Mouse (Mus musculus): Measurements from ENCODE around the gene Nipa2.
"Not testable (repeated sequence)": the region's sequence is repeated elsewhere in the genome, so short reads cannot be mapped to it uniquely, and the experiment has no call there.

Nipa2 gene

DNA sequence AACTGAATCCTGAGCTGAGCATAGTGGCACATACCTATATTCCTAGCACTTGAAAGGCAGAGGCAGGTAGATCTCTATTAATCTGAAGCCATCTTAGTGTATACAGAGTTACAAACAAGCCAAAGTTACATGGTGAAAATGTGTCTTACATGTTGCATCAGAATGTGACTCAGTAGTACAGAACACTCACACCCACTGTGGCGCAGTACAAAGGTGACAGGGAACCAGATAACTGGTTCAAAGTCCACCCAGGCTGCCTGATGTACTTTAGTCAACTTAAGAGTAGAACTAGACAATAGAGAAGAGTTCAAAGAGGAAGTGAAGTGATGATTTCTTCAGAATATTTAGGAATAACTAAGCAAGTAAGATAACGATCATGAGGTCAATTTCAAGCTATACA, 27.3 kb downstream of the Nipa2 start:
- DNase-seq (ENCODE audit: low spot score) = no peak

DNA sequence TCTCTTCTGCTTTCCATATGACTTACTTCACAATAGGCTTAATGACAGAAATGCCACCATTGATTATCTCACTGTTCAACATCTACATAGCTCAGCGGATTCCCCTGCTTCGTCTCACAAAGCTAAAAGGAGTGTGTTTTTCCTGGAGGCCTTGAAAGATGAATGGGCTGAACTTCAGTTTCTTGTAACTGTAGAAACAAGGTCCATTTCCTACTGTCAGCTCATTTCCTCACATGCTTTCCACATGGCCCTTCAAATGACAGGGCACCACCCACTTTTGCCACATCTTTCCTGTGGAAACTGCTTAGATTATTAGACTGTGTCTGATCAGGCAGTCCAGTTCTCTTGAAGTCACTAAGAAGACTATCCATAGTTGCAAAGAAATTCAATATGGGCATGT, 33.6 kb downstream of the Nipa2 start:
- no peak for DNase-seq (ENCODE audit: low spot score)

DNA sequence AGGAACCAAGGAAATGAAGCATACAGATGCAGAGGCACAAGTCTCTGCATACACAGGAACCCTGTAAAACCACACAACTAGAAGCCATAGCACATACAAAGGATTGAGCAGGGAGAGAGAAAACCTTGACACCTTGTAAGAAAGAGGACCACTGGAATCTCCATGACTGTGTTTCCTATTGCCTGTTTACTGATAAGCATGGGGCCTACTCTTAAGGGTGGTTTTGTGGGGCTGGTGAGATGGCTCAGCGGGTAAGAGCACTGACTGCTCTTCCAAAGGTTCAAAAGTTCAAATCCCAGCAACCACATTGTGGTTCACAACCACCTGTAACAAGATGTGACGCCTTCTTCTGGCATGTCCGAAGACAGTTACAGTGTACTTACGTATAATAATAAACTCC, 35.0 kb downstream of the Nipa2 start:
- no peak for DNase-seq (ENCODE audit: low spot score)

DNA sequence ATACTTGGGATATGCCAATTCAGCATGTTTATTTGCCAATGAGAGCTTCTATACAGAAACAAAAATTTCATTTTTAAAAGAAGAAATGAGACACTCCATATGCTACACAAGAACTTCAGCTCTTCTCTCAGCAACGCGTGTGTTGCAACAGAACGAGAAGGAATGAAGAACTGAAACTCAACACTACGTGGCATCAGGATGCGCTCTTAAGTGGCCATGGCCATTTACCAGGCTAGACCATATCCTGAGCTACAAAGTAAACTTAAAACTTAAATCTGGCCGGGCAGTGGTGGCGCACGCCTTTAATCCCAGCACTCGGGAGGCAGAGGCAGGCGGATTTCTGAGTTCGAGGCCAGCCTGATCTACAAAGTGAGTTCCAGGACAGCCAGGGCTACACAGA, 43.9 kb downstream of the Nipa2 start:
- not testable (repeated sequence) for DNase-seq (ENCODE audit: low spot score)

DNA sequence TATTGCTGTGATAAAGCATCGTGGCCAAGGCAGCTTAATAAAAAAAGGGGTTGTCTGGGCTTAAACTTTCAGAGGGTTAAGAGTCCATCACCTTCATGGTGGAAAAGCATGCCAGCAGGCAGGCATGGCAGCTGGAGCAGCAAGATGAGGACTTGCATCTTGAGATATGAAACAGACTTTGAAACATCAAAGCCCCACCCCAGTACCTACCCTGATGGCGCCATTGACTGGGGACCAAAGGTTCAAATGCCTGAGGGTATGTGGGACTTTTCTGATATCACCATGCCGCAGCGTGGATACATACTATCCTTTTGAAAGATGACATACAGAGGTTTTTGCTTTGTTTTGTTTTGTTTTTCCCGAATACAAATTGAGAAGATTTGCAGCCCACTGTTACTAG, 50.2 kb downstream of the Nipa2 start:
- no peak for DNase-seq (ENCODE audit: low spot score)

DNA sequence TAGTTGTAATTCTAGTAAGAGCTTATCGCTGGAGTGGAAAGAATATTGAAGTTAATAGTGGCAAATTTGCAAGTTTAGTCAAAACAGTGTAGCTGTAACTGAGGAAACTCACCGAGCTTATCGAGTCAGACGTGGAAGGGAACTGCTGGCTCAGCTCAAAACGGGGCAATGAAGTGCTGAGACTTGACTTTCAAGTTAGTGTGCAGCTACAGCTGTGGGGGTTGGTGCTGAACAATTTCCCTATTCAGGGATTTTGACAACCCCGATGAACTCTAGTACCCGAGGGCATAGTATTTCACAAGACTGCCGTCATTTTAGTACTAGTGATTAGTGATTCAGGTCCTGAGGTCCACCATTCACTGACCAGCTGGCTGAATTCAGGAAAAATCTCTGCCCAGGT, 50.9 kb downstream of the Nipa2 start:
- DNase-seq (ENCODE audit: low spot score) = no peak

DNA sequence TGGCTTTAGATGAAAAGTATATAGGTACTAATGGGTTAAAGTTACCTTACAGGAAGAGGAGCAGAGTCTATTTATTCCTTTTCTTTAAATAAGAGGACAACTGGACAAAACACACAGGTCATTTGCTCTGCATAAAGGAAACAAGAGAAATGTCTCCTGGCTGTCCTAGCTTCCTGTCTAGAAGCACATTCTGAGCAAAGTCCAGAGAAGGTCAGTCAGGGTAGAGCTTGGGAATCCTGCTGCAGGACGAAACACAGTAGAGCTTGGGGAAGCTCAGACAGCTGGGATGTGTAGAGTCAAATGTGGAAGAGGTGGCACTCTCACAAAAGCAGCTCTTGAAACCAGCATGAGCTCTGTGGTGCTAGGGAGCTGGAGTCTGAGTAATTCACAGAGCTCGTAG, 51.9 kb downstream of the Nipa2 start:
- no peak for DNase-seq (ENCODE audit: low spot score)

DNA sequence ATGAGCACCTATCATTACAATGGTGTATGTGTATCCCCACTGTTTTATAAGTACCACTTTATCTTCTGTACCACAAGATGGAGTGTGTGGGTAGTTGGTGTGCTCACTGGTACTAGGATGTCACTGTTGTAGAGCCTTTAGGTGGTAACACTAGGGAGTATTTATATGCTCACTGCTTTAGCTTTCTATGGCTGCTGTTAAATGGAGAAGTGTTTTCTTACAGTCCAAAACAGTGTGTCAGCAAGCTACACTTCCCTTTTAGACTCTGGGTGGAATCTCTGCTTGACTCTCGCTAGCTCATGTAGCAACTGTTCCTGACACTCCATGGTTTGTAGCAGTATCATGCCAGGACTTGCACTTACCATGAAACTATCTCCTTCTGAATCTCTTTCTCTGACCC, 52.8 kb downstream of the Nipa2 start:
- no peak for DNase-seq (ENCODE audit: low spot score)

DNA sequence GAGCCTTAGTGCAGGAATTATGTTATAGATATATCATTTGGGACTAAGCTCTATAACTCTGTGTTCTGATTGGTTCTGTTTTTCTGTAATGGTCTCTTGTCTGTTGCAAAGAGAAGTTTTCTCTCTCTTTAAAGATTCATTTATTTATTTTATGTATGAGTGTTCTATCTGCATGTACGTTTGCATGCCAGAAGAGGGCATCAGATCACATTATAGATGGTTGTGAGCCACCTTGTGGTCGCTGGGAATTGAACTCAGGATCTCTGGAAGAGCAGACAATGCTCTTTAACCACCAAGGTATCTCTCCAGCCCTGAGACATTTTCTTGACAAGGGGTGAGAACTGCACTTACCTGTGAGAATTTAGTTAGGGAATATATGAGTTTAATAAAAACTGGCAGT, 56.8 kb downstream of the Nipa2 start:
- DNase-seq (ENCODE audit: low spot score) = no peak

DNA sequence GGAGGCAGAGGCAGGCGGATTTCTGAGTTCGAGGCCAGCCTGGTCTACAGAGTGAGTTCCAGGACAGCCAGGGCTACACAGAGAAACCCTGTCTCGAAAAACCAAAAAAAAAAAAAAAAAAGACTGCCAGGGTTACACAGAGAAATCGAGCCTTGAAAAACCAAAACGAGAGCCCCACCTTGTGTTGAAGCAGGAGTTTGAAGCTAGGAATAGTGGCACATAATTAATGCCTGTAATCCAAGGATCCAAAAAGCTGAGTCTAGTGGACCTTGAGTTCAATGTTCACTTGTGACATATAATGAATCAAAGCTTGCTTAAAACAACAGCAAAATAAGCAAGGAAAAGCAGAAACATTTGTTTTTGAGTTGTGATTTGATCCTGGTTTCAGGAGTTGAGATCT, 58.5 kb downstream of the Nipa2 start:
- no peak for DNase-seq (ENCODE audit: low spot score)

DNA sequence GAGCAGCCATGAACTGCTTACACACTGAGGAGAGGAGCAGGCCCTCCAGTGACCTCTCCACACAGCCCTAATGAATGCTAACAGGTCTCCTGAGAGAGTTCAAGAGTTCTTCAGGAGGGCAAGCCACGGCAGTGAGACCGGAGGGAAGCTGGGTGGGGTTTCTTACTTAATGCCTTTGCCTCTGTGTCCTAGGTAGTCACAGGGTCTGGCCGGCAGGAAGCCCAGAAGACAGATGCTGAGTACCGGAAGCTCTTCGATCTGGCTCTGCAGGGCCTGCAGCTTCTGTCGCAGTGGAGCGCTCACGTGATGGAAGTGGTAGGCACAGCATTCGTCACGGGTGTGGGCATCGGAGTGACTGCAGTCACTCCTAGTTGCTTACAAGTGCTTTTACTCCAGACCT, 70.5 kb downstream of the Nipa2 start:
- no peak for DNase-seq (ENCODE audit: low spot score)

DNA sequence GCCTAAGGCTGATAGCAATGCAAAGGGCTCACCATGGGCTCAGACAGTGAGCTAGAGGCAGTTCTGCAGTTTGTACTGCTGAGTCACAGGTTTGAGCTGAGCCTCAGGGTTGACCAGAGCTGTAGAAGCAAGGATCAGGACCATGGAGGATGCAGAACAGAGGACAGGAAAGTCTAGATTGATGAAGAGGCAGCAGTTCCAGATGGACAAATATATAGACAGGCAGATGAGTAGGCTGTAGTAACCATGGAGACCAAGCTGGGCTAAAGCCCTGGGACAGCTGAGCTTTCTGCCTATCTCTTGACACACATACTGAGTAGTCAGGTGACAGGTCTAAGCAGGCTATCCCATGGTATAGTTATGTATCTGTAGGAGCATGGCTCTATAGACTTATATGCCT, 71.5 kb downstream of the Nipa2 start:
- DNase-seq (ENCODE audit: low spot score) = no peak

DNA sequence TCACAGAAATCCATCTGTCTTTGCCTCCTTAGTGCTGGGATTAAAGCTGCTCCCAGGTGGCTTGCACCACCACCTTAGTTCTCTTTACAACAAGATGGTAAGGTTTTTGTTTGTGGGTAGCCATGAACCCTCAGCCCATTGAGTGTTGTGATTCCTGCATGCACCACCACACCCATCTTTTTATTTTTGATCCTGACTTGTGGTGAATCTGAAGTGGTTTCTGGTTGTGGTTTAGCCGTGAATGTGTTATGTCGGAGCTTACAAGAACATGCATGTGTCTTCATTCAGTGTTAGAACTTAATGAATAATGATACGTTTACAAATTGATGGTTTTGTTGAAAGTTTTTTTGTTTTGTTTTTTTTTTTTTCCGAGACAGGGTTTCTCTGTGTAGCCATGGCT, 72.3 kb downstream of the Nipa2 start:
- DNase-seq (ENCODE audit: low spot score) = no peak

DNA sequence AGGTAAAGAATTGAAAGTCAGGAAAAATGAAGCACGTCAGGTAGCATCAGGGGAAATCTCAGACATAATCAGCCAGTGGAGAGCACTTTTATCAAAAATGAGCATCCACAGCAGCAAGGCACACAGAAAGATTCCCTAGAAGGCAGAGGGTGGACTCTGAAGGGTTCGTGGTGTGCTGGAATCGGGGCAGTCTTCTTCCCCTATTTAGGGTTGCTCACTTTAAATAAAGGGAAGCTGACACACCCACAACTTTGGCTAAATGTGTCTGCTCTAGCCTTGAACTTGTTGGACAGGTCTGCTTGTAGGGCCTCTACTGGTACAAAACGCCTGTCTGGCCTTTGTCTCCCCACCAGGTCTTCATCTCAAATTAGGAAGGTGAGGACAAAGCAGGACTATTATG, 73.7 kb downstream of the Nipa2 start:
- DNase-seq (ENCODE audit: low spot score) = no peak

All from layer of hippocampus, adult 9-10 months (tissue).